7 mouse cellular contexts compared by ENCODE assay signal in genomic region chr4:105845998-105846989, GRCm38 (mm10). TPM values are rescaled to one million over a fixed set of nuclear protein-coding genes. Genes with fewer than 3 reads are reported as not detected.
"Had no signal": no experiment of that assay in that cellular context is flagged by ENCODE, and none has a peak within 500 bp of the region (broad histone marks: within the 10 kb centered on the region; RNA-seq: fewer than 3 reads in every experiment).

No protein-coding gene starts in this region.

RNA-seq across cellular contexts. Expression of gene Gm12728, which starts 56.6 kb away (rescaled TPM):
- polyA plus RNA-seq: large intestine, adult 2 months; limb, embryonic 14.5 days; liver, embryonic 13.5 days; liver, postnatal 0 days; macrophage; midbrain, embryonic 13.5 days; neural tube, embryonic 12.5 days had no signal
